Mouse (Mus musculus) liver, embryonic 14.5 days (tissue): ENCODE results near the gene Fabp1.

Experiments used
- CTCF ChIP-seq: IDR thresholded peaks from 2 replicates; pipeline ENCODE4 v1.5.1; 2016; ENCODE audit warnings: antibody characterized with exemption, low read depth, control low read depth
- EP300 ChIP-seq: IDR thresholded peaks from 2 replicates; pipeline ENCODE4 v1.6.1; 2016; ENCODE audit warnings: antibody characterized with exemption, low read depth

DNA sequence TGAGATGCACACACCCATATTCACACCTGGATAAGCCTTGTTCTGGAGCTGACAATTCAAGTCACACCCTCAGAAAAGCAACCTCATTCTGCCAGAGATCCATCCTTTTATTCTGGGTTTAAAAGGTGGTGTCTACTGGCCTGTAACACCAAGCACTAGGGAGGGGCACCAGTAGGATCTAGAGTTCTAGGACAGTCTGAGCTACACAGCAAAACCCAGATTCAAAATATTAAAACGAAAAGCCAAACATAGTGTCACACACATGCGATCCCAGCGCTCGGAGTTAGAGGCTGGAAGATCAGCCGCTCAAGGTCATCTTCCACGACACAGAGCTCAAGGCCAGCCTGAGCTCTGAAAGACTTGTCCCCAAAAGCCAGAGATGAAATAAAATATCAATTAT lies 54.8 kb downstream of the Fabp1 start:
- TF ChIP-seq CTCF (no peak), EP300 (no peak)
